Mouse (Mus musculus) induced T-regulatory cell, adult 2 months (primary cell): ENCODE results near the gene 2210016L21Rik.

Source experiments
- DNase-seq: peaks from one replicate; pipeline ENCODE4 v3.0.0-alpha.2; 2012; ENCODE audit warnings: low read depth

Gene 2210016L21Rik

DNA sequence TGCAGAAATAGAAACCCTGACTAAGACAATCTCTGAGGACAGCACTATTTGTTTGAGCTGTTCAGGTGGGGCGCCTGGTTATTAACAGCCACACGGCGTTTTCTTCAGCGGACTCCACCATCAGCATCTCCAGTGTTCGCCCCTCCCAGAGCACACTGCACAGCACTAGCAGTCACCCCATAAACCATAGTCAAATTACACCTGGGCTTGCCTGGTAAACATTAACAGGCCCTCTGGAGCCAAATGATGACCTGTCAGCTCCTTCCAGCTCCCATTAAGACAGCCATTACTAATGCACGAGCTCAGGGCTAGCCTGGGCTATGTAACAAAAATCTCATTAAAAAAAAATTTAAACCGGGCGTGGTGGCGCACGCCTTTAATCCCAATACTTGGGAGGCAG, 3.1 kb downstream of the 2210016L21Rik start:
- no peak for DNase-seq

DNA sequence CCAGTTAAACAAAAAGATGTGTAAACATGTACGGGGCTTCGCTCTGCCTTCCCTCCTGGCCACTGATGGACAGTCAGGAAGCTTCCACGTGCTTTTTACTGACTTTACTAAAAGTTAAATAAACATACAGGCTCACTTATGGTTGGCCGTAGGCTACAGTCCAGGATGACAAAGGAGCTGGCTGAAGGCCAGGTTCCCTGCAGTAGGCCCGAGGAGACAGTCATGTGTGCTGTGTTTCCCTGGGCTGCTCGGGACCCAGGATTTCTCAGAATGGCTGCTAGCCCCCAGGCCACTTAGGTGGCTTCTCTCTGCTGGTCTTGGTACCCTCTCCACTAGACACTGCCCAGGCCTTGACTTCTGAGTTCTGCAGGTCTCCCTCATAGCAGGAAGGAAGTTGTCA, 6.9 kb downstream of the 2210016L21Rik start:
- DNase-seq: no peak

DNA sequence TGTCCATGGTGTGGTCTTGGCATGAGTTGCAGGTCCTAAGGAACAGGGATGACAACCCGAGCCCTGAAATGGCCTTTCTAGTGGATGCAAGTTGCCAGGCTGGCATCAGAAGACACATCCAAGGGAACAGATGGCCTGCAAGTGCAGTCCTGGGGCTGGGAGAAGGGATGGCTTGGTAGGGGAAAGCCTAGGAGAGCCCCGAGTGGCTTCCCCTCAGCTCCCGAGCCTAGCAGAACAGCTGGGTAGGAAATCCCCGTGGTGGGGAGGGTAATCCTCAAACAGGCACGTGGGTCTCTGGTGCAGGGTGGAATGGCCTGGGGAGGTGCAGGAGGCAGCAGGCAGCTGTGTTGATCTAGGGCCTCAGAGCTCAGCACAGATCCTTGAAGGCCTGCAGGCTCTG, 7.4 kb downstream of the 2210016L21Rik start:
- no peak for DNase-seq

DNA sequence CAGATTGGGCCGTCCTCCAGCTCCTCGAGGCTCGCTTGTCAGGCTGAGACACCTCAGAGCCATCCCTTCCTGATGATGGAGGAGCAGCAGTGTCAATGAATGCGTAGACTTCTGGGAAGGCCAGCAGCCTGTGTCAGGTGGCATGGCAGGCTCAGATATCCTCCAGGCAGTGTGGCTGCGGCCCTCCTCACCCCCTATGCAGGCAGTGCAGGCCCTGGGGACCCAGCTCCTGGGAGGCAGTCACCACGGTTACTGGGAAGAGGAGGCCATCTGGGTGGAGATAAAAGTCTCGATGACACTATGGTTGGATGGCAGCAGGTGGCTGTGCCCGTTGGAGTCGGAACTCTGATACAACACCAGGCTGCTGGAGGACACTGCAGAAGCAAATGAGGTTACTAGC, 7.9 kb downstream of the 2210016L21Rik start:
- DNase-seq: no peak

DNA sequence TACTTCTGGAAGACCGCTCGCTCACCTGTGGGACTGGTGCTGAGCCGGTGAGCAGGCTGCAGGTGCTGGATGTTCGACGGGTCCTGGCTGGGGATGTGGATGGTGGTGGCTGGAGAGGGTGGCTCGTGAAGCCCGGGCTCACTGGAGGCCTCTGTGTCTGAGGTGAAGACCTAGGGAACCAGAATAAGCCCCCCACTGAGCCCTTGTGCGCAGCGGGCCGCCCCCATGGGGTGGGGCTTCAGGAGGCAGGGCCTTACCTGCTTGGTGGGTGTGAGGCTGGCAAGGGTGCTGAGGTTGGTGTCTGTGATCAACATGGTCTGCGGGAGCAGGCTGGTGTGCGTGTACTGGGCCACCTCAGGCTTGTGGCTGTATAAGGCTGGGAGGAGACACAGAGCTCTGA, 8.7 kb downstream of the 2210016L21Rik start:
- no peak for DNase-seq

DNA sequence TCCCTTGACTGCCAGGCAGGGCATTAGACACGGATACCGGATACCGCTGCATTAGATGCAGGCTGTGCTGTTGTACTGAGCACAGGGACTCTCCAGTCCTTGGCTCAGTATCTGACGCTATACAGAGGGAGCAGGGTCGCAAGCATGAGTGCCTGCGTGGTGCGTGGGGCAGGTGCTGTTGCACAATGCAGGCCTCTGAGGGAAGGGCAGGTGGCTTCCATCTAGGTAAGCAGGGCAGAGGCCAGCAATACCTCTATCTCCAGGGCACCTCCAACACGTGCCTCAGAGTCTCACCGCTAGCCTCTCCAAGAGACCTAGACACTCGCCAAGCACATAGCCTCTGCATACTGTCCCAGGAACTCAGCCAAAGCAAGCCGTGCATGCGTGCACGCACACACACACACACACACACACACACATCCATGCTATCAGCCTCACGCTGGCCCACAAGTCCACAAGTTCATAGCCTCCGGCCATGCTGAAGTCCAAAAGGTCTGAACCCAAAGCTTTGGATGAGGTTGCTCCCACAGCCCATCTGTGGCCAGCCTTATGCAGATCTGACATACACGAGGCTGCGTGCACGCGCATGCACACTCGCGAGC, 9.4 kb downstream of the 2210016L21Rik start:
- no peak for DNase-seq

DNA sequence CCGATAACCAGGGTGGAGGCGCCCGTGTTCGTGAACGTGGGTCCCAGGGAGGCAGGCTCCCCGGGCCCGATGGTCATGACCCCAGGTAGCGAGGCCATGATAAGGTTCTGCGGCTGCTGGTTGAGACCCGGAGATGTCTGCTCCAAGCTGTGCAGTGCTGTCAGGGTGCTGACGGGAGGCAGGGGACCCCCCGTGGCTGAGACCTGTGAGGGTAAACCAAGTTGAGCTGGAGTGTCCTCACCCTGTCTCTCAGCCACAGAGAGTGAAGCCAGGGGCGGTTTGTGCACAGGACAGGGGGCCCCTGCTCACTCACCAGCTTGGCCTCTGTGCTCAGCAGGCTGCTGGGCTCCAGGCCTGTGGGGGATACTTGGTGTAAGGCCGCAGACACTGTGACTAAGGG, 11.4 kb downstream of the 2210016L21Rik start:
- no peak for DNase-seq

DNA sequence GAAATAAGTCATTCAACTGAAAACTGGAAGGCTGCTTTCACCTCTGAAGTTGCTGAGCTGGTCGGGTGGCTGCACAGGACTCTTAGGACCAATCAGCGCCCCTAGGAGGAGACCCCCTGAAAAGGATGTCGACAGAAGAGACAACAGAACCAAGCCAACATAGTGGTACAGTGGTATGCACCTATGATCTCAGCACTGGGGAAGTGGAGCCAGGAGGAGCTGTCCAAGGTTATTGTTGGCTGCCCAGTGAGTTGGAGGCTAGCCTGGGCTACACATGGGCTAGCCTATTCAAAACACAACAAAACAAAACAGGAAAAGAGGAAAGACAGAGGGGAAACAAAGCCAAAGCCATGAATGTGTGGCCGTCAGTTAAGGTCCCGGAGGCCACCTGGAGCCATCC, 16.1 kb downstream of the 2210016L21Rik start:
- DNase-seq: no peak

DNA sequence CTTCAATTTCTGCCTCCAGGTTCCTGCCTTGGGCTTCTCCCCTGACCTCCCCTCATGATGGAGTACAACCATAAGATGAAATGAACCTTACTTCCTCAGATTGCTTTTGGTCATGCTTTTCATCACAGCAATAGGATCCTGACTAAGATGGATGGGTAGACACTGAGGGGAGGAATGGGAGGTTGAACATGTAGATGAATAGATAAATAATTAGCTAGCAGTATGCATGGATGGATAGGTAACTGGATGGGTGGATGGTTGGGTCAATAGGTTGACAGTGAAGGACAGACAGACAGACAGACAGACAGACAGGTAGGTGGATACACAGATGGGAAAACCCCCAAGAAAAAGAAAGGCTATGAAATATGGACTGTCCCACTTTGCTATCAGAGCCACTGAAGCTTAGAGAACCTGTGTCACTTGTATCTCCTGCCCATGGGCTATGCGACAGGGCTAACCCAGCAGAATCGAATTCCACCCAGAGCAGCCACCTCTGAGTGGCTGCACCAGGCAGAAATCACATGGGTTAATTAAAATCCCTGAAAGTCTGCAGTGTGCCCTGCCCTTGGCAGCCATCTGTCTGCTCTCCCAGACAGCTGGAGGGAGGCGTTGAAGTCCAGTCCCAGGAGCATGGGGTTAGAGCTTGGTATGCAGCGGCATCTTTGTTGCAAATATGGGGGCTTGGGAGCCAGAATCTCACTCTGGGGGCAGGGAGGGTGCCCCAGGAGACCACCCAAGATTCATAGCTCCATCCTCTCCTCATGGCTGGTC, 19.8 kb downstream of the 2210016L21Rik start:
- DNase-seq: no peak

DNA sequence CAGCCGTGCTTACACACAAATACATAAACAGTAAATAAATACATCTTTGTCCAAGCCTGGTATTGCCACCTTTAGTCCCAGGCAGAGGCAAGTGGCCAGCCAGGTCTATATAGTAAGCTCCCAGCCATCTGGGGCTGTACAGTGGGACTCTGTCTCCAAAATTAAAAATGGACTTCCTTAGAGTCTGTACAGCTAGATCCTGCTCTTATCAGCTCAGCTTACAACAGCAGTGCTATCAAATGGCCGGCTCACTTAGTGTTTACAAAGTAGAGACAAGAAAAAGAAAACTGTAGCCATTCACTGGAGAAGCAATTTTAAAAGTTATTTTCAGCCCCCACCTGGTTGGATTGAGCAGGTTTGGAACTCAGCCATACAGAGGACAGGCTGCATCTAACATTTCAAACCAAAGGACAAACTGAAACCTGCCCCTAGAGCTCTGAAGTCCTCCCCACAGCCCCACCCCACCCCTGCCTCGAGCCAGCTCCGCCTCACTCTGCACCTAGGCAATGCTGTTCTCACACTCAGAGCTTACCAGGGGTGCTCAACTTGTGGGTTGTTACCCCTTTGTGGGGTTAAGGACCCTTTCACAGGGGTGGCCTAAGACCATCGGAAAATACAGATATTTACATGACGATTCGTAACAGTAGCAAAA, 22.5 kb downstream of the 2210016L21Rik start:
- DNase-seq: no peak

DNA sequence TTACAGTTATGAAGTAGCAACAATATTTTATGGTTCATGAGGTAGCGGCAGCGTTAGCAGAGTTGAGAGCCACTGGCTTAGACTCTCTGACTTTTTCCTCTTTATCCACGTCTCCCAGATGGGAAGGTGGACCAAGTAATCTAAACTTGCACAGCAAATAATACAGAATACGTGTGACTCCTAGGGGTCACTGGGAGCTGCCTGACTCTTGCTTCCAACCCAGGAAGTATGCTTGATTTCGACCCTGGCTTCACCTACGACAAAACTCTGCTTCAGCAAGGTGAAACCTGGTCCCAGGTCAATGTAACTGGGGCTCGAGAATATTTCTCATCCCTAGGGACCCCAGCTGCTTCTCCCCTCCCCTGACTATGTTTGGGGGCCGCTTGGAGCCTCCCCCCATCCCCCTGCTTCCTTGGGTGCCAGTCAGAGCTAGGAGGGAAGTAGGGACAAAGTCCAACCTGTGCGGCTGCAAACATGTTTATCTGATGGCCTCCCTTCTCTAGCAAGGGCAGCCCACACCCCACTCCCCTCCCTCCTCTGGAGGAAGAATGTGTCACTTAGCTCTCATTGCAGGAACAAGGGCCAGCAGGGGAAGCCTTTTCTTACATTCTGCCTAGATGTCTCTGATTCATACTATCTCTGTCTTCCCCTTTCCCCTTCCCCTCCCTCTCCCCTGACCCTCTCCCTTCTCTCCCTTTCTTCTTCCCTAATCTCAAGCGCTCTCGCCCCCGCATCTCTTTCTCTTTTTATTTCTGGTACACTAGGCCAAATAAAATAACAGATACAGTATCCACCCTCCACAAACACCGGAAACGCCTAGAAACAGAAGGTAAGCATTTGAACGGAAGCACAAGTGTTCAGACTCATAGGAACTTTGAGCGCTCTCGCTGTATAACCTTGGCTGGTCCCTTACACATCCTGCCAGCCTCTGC, 23.3 kb downstream of the 2210016L21Rik start:
- DNase-seq: no peak

DNA sequence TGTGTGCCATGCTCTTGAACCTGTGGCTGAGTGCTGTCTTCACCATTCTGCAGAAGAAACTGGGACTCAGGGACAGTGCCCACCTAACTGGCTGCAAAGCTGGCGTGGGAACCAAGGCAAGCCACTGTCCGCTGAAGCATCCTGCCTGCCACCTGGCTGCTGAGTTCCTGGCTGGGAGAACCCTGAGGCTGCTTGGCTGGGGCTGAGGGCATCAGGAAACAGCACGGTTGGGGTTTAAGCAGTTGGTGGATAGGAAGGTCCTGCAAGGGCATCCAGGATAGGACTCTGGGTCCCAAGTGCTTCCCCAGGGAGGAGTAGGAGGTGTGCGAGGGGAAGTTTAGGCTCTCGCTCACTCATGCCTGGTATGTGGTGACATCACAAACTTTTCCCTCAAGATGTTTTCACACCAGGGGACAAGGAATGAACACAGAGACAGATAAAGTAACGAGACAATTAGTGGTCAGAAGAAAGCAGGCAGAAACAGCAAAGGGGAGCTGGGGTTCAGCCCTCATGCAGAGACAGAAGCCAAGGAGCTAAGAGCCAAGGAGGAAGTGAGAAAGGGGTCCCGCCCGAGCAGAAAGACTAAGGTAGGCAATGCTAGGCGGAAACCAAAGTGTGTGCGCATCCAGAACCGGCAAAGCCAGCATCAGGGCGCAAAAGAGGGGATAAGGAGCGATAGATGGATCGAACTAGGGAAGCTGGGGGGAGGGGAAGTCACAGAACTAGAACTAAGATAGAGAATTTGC, 25.7 kb downstream of the 2210016L21Rik start:
- no peak for DNase-seq

DNA sequence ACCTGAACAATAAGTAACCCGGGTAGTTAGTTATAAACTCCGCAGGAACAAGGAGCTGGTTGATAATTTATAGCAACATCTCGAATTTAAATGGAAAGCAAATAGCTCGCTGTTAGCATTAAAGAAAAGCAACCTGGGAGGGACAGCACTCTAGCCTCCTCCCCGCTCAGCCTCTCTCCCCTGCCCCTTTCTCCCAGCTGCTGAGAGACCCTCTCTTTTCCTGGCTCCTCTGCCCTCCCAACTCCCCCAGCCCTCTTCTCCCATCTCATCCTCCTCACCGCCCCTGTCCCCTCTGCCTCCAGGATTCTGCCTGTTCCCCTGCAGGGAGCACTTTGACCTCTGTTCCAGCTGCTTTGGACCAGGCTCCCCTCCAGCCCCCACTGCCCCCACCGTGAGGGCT, 26.7 kb downstream of the 2210016L21Rik start:
- no peak for DNase-seq

DNA sequence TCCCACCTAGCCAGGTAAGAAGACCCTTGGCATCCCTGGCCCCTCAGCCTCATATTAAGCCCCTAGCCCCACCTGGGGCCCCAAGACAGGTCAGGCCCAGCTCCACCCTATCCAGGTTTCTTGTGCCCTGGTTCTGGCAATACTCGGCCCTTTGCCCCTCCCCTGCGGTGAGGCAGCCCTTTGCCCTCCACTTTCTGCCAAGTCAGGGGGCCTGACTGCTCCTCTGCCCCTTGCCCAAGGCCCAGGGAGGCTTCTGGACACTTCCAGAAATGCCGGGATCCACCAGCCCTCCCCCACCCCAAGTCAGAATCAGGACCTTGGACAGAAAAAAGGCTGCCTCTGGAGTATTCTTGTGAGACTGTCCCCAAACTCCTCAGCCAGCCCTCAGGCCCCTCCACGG, 27.1 kb downstream of the 2210016L21Rik start:
- no peak for DNase-seq

DNA sequence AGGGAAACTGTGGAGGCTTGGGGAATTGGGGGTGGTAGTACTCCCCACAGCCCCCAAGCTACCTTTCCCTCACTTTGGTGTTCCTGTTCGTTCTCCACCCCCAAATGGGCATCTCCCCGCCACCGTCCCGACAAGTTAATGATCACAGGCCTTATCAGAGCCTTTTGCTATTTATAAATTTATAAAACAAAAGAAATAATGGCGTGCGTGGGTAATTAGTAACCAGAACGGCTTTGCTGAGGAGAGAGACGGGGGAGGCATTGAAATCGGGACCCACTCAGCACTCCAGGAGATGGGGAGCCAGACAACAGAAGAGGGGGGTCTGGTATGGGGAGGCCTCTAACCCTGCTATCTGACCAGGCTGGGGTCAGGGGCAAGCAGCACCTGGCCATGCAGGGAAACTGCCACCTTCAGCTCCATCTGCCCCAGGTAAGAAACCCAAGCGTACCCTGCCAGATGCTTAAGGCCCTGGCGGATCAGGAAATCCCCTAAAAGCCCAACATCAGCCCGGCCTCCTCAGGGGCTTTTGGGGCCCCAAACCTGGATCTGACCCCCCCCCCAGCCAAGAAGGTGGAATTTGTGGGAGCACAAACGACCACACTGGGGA, 27.8 kb downstream of the 2210016L21Rik start:
- no peak for DNase-seq

DNA sequence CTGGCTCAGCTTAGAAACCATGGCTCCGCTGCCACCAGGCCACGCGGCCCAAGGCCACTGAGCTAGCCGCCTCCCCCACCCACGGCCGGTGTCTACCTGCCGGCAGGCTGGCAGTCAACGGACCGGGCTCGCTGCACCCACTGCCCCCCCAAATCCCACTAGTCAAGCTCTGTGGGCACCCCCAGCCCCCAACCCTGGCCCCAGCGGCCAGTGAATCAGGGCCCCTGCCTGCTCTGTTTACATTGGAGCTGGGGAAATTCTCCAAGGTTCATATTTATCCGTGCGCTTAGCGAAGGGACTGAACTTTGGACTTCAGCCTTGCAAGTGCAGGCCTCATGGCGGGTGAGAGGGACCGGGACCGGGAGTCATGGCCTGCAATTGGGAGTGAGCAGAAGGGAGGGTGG, 28.9 kb downstream of the 2210016L21Rik start, which contains the start of gene Hnf1a:
Gene Hnf1a (minus strand): TSS at position 271 of the 404 bp plus-strand sequence.
- DNase-seq: no peak

DNA sequence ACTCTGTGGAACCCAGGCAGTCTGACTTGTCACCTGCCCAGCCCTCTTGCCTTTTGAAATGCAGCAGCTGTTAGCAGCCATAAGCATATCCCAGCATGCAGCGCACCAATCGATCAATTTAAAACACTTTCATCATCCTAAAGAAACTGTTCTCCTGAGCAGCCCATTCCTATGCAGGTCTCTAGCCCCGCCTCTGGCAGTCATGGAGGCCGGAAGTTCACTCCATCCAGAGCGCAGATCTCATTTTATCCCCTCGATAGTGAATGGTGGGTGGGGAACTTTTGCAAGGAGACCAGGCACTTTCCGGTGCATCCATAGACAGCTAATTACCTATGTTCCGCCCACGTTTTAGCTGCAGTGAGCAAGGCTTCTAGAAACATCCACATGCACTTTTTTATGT, 30.2 kb downstream of the 2210016L21Rik start:
- DNase-seq: no peak

DNA sequence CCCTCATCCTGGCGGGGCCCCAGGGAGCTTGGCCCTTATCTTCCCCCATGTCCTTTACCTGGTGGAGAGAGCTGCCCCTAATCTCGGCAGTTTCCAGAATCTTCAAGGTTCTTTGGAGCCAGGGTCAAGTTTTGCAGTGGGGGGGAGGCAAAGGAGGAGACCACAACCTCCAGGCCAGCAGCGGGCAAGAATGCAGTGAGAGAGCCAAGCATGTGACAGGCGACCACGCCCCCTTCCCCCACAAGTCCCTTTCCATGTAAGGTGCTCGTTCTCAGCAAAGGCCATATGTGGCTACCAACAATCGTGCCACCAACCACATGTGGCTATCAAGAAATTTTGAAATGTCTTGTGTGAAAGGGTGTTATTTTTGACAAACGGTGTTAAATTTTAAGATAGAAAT, 31.2 kb downstream of the 2210016L21Rik start:
- DNase-seq: no peak

DNA sequence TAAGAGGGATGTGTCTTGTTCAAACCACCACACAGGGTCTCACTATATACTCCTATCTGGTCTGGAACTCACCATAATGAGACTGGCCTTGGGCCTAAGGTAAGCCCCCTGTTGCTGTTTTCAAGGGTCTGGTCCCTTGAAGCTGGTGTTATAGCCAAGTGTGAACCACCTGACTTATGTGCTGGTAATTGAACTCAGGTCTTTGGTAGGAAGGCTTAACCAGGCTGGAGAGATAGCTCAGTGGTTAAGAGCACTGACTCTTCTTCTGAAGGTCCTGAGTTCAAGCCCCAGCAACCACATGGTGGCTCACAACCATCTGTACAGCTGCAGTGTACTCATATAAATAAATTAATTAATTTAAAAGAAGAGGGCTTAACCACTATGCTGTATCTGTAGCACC, 35.0 kb downstream of the 2210016L21Rik start:
- no peak for DNase-seq

DNA sequence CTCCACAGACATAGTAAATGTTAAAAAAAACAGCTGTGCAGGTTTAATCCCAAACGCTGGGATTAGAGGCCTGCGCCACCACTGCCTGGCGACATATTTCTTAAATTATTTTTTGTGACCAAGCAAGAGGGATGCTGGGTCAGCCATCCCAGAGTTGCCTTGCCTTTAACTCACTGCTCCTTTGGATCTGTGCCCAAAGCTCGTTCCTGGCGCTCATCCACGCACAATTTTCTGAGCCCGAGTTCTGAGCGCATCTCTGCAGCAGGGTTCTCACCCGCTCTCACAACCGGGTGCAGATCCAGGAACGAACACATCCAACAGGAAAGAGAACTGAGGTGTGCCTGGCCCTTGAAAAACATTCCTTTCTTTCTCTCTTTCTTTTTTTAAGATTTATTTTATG, 36.5 kb downstream of the 2210016L21Rik start:
- DNase-seq: no peak

DNA sequence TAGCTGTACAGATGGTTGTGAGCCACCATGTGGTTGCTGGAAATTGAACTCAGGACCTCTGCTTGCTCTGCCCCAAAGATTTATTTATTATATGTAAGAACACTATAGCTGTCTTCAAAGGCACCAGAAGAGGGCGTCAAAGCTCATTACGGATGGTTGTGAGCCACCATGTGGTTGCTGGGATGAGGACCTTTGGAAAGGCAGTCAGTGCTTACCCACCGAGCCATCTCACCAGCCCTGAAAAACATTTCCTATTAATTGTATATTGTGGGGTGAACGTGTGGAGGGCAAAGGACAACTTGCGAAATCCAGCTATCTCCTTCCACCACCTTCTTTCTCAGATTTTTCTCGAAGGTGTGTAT, 36.9 kb downstream of the 2210016L21Rik start:
- peak; percentile 78 for DNase-seq
